Mouse (Mus musculus): ENCODE data around the gene Ptpn9. TPM values are rescaled to one million over a fixed set of nuclear protein-coding genes. Genes with fewer than 3 reads are reported as not detected.

The Ptpn9 gene
- polyA plus RNA-seq, 1 experiment from 2014 or later = 29.0 TPM

DNA sequence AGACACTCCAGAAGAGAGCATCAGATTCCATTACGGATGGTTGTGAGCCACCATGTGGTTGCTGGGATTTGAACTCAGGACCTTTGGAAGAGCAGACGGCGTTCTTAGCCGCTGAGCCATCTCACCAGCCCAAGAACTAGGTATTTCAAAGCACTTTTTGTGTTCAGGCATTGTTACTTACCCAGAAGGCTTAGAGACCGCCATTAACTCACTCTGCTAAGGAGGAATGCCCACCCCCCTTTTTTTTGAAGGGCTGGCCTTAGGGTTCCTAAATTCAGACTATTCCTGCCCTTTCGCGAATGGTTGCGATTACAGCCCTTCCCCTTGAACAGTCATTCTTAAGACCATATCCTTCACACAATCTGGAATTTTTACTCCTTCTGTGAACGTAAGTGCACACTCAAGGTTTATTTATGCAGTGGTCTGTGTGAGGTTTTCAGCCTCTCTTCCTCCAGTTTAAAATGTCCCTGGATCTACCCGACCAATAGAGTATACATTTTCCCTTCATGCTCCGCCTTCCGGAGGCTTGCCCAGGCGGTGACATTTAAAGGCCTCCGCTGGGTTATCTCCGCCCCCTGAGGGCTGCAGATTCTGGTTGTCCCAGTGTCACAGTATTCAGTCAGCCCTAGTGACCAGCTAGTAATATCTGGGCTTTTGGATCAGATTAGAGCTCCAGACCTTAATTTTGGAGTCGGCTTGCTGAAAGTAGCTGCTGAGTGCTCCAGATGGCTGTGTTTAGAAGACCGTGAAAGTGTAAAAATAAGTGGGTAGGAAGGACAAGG is 80.3 kb downstream of the Ptpn9 start:
- Histone ChIP-seq H3K4me1 (peaks cover 39% of the 10 kb centered on the region), H3K36me3 (no peaks in the 10 kb centered on the region), H3K4me2 (replicated peaks) (peak overlapping the region; percentile 64), H3K9ac (replicated peaks) (peak overlapping the region; percentile 38), H3K9me3 (no peaks in the 10 kb centered on the region), H3K27ac (replicated peaks) (peak overlapping the region; percentile 97), H3K27me3 (no peaks in the 10 kb centered on the region), H3K4me3 (peak overlapping the region; percentile 82)
- no peak for ATAC-seq (replicated peaks)
- whole genome bisulfite sequencing = 3% methylated on average over 17 of the region's 17 CpGs

- Histone ChIP-seq H3K36me3 (no peaks in the 10 kb centered on the region), H3K4me3 (peak overlapping the region; percentile 82), H3K9ac (replicated peaks) (peak overlapping the region; percentile 72), H3K27me3 (no peaks in the 10 kb centered on the region), H3K9me3 (no peaks in the 10 kb centered on the region), H3K27ac (replicated peaks) (peak overlapping the region; percentile 97), H3K4me1 (peaks cover 36% of the 10 kb centered on the region), H3K4me2 (replicated peaks) (peak overlapping the region; percentile 64)
- ATAC-seq (replicated peaks) = peak; percentile 90
- under 1% methylated on average over 43 of the region's 43 CpGs for WGBS
Observed at GRCm38 (mm10) chr9:57075681-57076381, 81.1 kb downstream of the Ptpn9 start.

GRCm38 (mm10) chr9:57076701-57077660 is 82.3 kb downstream of the Ptpn9 start:
- Histone ChIP-seq H3K4me3 (peak overlapping the region; percentile 82), H3K27me3 (no peaks in the 10 kb centered on the region), H3K4me2 (replicated peaks) (peak overlapping the region; percentile 83), H3K4me1 (peaks cover 28% of the 10 kb centered on the region), H3K27ac (replicated peaks) (peak overlapping the region; percentile 97), H3K9me3 (no peaks in the 10 kb centered on the region), H3K36me3 (no peaks in the 10 kb centered on the region), H3K9ac (replicated peaks) (peak overlapping the region; percentile 72)
- ATAC-seq (replicated peaks) = peak; percentile 14
- under 1% methylated on average over 57 of the region's 72 CpGs for WGBS

GRCm38 (mm10) chr9:57082236-57082635 is 87.5 kb downstream of the Ptpn9 start:
- H3K4me1 ChIP-seq = peaks cover 11% of the 10 kb centered on the region
- no peak overlapping the region for H3K4me3 ChIP-seq
- no peak overlapping the region for H3K9ac ChIP-seq (replicated peaks)
- no peak for ATAC-seq (replicated peaks)
- peaks cover 9% of the 10 kb centered on the region for H3K36me3 ChIP-seq
- H3K27ac ChIP-seq (replicated peaks) = no peak overlapping the region
- WGBS = 75% methylated on average over 3 of the region's 3 CpGs
- H3K9me3 ChIP-seq = no peaks in the 10 kb centered on the region
- no peak overlapping the region for H3K4me2 ChIP-seq (replicated peaks)
- no peaks in the 10 kb centered on the region for H3K27me3 ChIP-seq

Other genes with a start within 250 kb of the Ptpn9 start
- gene Lingo1, start 198.5 kb upstream of the Ptpn9 start, polyA plus RNA-seq (2015; fragmentation: Nextera tagmentation; extraction: Ambion mirVana) = 32.4 and 38.4 TPM in 2 replicates
- not detected in 2 replicates for gene Odf3l1, start 130.2 kb upstream of the Ptpn9 start, polyA plus RNA-seq (2015; fragmentation: Nextera tagmentation; extraction: Ambion mirVana)
- 5.1 and 6.0 TPM in 2 replicates for gene Cspg4, start 129.9 kb upstream of the Ptpn9 start, polyA plus RNA-seq (2015; fragmentation: Nextera tagmentation; extraction: Ambion mirVana)
- gene Snx33, start 66.6 kb upstream of the Ptpn9 start, polyA plus RNA-seq (2015; fragmentation: Nextera tagmentation; extraction: Ambion mirVana) = 2.5 and 3.2 TPM in 2 replicates
- 79.2 and 85.0 TPM in 2 replicates for gene Imp3, start 57.4 kb upstream of the Ptpn9 start, polyA plus RNA-seq (2015; fragmentation: Nextera tagmentation; extraction: Ambion mirVana)
- 29.5 and 31.9 TPM in 2 replicates for gene Snupn, start 44.0 kb upstream of the Ptpn9 start, polyA plus RNA-seq (2015; fragmentation: Nextera tagmentation; extraction: Ambion mirVana)
- gene Sin3a, start 77.1 kb downstream of the Ptpn9 start, polyA plus RNA-seq (2015; fragmentation: Nextera tagmentation; extraction: Ambion mirVana) = 27.6 and 28.0 TPM in 2 replicates
- 72.4 and 74.3 TPM in 2 replicates for gene Man2c1, start 135.8 kb downstream of the Ptpn9 start, polyA plus RNA-seq (2015; fragmentation: Nextera tagmentation; extraction: Ambion mirVana)
- gene Neil1, start 153.4 kb downstream of the Ptpn9 start, polyA plus RNA-seq (2015; fragmentation: Nextera tagmentation; extraction: Ambion mirVana) = 7.8 and 8.8 TPM in 2 replicates
- gene Commd4, start 163.4 kb downstream of the Ptpn9 start, polyA plus RNA-seq (2015; fragmentation: Nextera tagmentation; extraction: Ambion mirVana) = 171 and 182 TPM in 2 replicates
- gene Trcg1, start 241.6 kb downstream of the Ptpn9 start, polyA plus RNA-seq (2015; fragmentation: Nextera tagmentation; extraction: Ambion mirVana) = not detected in 2 replicates

All from forebrain, embryonic 15.5 days (tissue).